Comparison of ENCODE assay signal across 19 mouse cellular contexts in genomic region chr14:20725660-20726339, GRCm38 (mm10). TPM values are rescaled to one million over a fixed set of nuclear protein-coding genes. Genes with fewer than 3 reads are reported as not detected.
DNase-seq lines count a peak whose midpoint lies in the region; ATAC-seq lines count a peak whose summit lies in the region.
"Had no signal": no experiment of that assay in that cellular context is flagged by ENCODE, and none has a peak within 500 bp of the region (broad histone marks: within the 10 kb centered on the region; RNA-seq: fewer than 3 reads in every experiment).

No protein-coding gene starts in this region.

- H3K9me3 ChIP-seq in heart, embryonic 12.5 days (replicated peaks), result no peaks in the 10 kb centered on the region
- H3K9me3 ChIP-seq in megakaryocyte, embryonic 14.5 days, result no peaks in the 10 kb centered on the region
- H3K9me3 ChIP-seq in stomach, embryonic 16.5 days (replicated peaks; ENCODE audit: control insufficient read depth, low read length), result no peaks in the 10 kb centered on the region
- H3K9me3 ChIP-seq: forebrain, embryonic 15.5 days; limb, embryonic 13.5 days; midbrain, embryonic 15.5 days had no signal

- peak overlapping the region; percentile 64 for H3K27ac ChIP-seq in heart, embryonic 12.5 days (ENCODE audit: poor library complexity, severe bottlenecking)
- peak overlapping the region; percentile 46; the same call in 1 of the 2 replicates for H3K27ac ChIP-seq in stomach, embryonic 16.5 days (ENCODE audit: low read length)
- H3K27ac ChIP-seq: forebrain, embryonic 15.5 days; hindbrain, embryonic 14.5 days; limb, embryonic 13.5 days; midbrain, embryonic 15.5 days had no signal

- no peak overlapping the region for H3K4me3 ChIP-seq in heart, embryonic 12.5 days
- peak overlapping the region; percentile 40 for H3K4me3 ChIP-seq in megakaryocyte, embryonic 14.5 days (replicated peaks)
- no peak overlapping the region for H3K4me3 ChIP-seq in stomach, embryonic 16.5 days (replicated peaks; ENCODE audit: low read length)
- H3K4me3 ChIP-seq: forebrain, embryonic 15.5 days; limb, embryonic 13.5 days; midbrain, embryonic 15.5 days had no signal

- H3K4me2 ChIP-seq in heart, embryonic 12.5 days, result peak overlapping the region; percentile 24
- no peak overlapping the region for H3K4me2 ChIP-seq in stomach, embryonic 16.5 days (ENCODE audit: low read depth, low read length)
- H3K4me2 ChIP-seq: forebrain, embryonic 15.5 days; hindbrain, embryonic 14.5 days; limb, embryonic 13.5 days; midbrain, embryonic 15.5 days had no signal

- H3K9ac ChIP-seq in heart, embryonic 12.5 days, result peak overlapping the region; percentile 11
- no peak overlapping the region; the same call in 1 of the 2 replicates for H3K9ac ChIP-seq in stomach, embryonic 16.5 days (ENCODE audit: low read length)
- H3K9ac ChIP-seq: forebrain, embryonic 15.5 days; hindbrain, embryonic 14.5 days; limb, embryonic 13.5 days; midbrain, embryonic 15.5 days had no signal

- WGBS in heart, embryonic 12.5 days, result 27% methylated on average over 6 of the region's 6 CpGs
- WGBS in stomach, embryonic 16.5 days, result 66% methylated on average over 6 of the region's 6 CpGs

- H3K4me1 ChIP-seq in heart, embryonic 12.5 days (replicated peaks), result peaks cover 14% of the 10 kb centered on the region
- peaks cover 36% of the 10 kb centered on the region for H3K4me1 ChIP-seq in megakaryocyte, embryonic 14.5 days
- H3K4me1 ChIP-seq in stomach, embryonic 16.5 days (ENCODE audit: control insufficient read depth, insufficient read depth, low read length), result no peaks in the 10 kb centered on the region
- H3K4me1 ChIP-seq: forebrain, embryonic 15.5 days; limb, embryonic 13.5 days; midbrain, embryonic 15.5 days had no signal

- no peaks in the 10 kb centered on the region for H3K27me3 ChIP-seq in heart, embryonic 12.5 days (replicated peaks)
- H3K27me3 ChIP-seq in megakaryocyte, embryonic 14.5 days (replicated peaks), result no peaks in the 10 kb centered on the region
- no peaks in the 10 kb centered on the region for H3K27me3 ChIP-seq in stomach, embryonic 16.5 days (ENCODE audit: control insufficient read depth, insufficient read depth, low read length)
- H3K27me3 ChIP-seq: forebrain, embryonic 15.5 days; limb, embryonic 13.5 days; midbrain, embryonic 15.5 days had no signal

- ATAC-seq in heart, embryonic 12.5 days (ENCODE audit: insufficient number of reproducible peaks, low FRiP score), result no peak
- no peak for ATAC-seq in megakaryocyte, adult 5-6 weeks (ENCODE audit: poor library complexity, severe bottlenecking)
- 0 out of 2 replicates have a peak, but pooled peaks have one; percentile 26 for ATAC-seq in stomach, embryonic 16.5 days (ENCODE audit: insufficient read depth, low FRiP score)
- ATAC-seq: forebrain, embryonic 15.5 days; lung, postnatal 0 days; midbrain, embryonic 15.5 days had no signal

- H3K36me3 ChIP-seq in heart, embryonic 12.5 days, result peaks cover 94% of the 10 kb centered on the region
- peaks cover 97% of the 10 kb centered on the region for H3K36me3 ChIP-seq in megakaryocyte, embryonic 14.5 days (replicated peaks; ENCODE audit: low read length)
- peaks cover 36% of the 10 kb centered on the region for H3K36me3 ChIP-seq in stomach, embryonic 16.5 days (ENCODE audit: control insufficient read depth, insufficient read depth, low read length)

- DNase-seq in heart, adult 11 months, result no peak
- peak; percentile 61 for DNase-seq in liver
- no peak for DNase-seq in left cerebral cortex, adult 18-20 months (ENCODE audit: low spot score in 2 of 2)
- DNase-seq in neural tube, embryonic 10.5 days (ENCODE audit: extremely low spot score, low spot score), result no peak
- DNase-seq: B cell, adult 2 months; embryo, embryonic 11 days; kidney, adult 18-20 months; kidney, postnatal 25 days; layer of hippocampus, adult 9-11 months; right cerebral cortex, adult 18-20 months had no signal

RNA-seq across cellular contexts. Expression of gene Ndst2, which starts 8.6 kb away (rescaled TPM):
- polyA plus RNA-seq in heart, embryonic 12.5 days (2016; fragmentation: Nextera tagmentation; extraction: Ambion mirVana), result 17.9 and 18.8 TPM in 2 replicates
- polyA plus RNA-seq in megakaryocyte, embryonic 14.5 days (2012; ENCODE audit: insufficient read depth, low replicate concordance), result 4.0 and 4.1 TPM in 2 replicates
- 55.7 and 60.3 TPM in 2 replicates for total RNA-seq in megakaryocyte, adult 5-6 weeks (2015)
- 14.0 and 19.5 TPM in 2 replicates for total RNA-seq in megakaryocyte, adult 5-6 weeks (2017)
- 23.7 and 24.4 TPM in 2 replicates for polyA plus RNA-seq in stomach, embryonic 16.5 days (2015; fragmentation: Nextera tagmentation; extraction: Ambion mirVana)
- 10 to 100 TPM; 16.4 to 16.8 TPM for total RNA-seq in left cerebral cortex, adult 18-20 months (2021)

RNA-seq across cellular contexts. Expression of gene Zswim8, which starts 18.4 kb away (rescaled TPM):
- 32.4 and 34.0 TPM in 2 replicates for polyA plus RNA-seq in heart, embryonic 12.5 days (2016; fragmentation: Nextera tagmentation; extraction: Ambion mirVana)
- polyA plus RNA-seq in megakaryocyte, embryonic 14.5 days (2012; ENCODE audit: insufficient read depth, low replicate concordance), result 73.4 and 150 TPM in 2 replicates
- total RNA-seq in megakaryocyte, adult 5-6 weeks (2015), result 33.2 and 39.3 TPM in 2 replicates
- 26.5 and 33.3 TPM in 2 replicates for total RNA-seq in megakaryocyte, adult 5-6 weeks (2017)
- 23.2 and 26.8 TPM in 2 replicates for polyA plus RNA-seq in stomach, embryonic 16.5 days (2015; fragmentation: Nextera tagmentation; extraction: Ambion mirVana)
- total RNA-seq in left cerebral cortex, adult 18-20 months (2021), result 100 to 1,000 TPM; 151 to 155 TPM

RNA-seq across cellular contexts. Expression of gene Chchd1, which starts 23.0 kb away (rescaled TPM):
- polyA plus RNA-seq in heart, embryonic 12.5 days (2016; fragmentation: Nextera tagmentation; extraction: Ambion mirVana), result 232 and 236 TPM in 2 replicates
- 4.5 and 7.2 TPM in 2 replicates for polyA plus RNA-seq in megakaryocyte, embryonic 14.5 days (2012; ENCODE audit: insufficient read depth, low replicate concordance)
- total RNA-seq in megakaryocyte, adult 5-6 weeks (2015), result 94.2 and 107 TPM in 2 replicates
- 86.5 and 86.8 TPM in 2 replicates for total RNA-seq in megakaryocyte, adult 5-6 weeks (2017)
- 149 and 187 TPM in 2 replicates for polyA plus RNA-seq in stomach, embryonic 16.5 days (2015; fragmentation: Nextera tagmentation; extraction: Ambion mirVana)
- total RNA-seq in left cerebral cortex, adult 18-20 months (2021), result 10 to 100 TPM; 47.0 to 55.4 TPM

RNA-seq across cellular contexts. Expression of gene Fut11, which starts 31.0 kb away (rescaled TPM):
- 20.4 and 21.2 TPM in 2 replicates for polyA plus RNA-seq in heart, embryonic 12.5 days (2016; fragmentation: Nextera tagmentation; extraction: Ambion mirVana)
- polyA plus RNA-seq in megakaryocyte, embryonic 14.5 days (2012; ENCODE audit: insufficient read depth, low replicate concordance), result 8.5 and 13.9 TPM in 2 replicates
- total RNA-seq in megakaryocyte, adult 5-6 weeks (2015), result 9.1 and 12.5 TPM in 2 replicates
- 4.9 and 6.5 TPM in 2 replicates for total RNA-seq in megakaryocyte, adult 5-6 weeks (2017)
- 18.3 and 19.3 TPM in 2 replicates for polyA plus RNA-seq in stomach, embryonic 16.5 days (2015; fragmentation: Nextera tagmentation; extraction: Ambion mirVana)
- 10 to 100 TPM; 17.2 to 18.0 TPM for total RNA-seq in left cerebral cortex, adult 18-20 months (2021)

RNA-seq across cellular contexts. Expression of gene Sec24c, which starts 51.7 kb away (rescaled TPM):
- 93.4 and 97.4 TPM in 2 replicates for polyA plus RNA-seq in heart, embryonic 12.5 days (2016; fragmentation: Nextera tagmentation; extraction: Ambion mirVana)
- polyA plus RNA-seq in megakaryocyte, embryonic 14.5 days (2012; ENCODE audit: insufficient read depth, low replicate concordance), result 49.1 and 52.5 TPM in 2 replicates
- total RNA-seq in megakaryocyte, adult 5-6 weeks (2015), result 34.2 and 48.4 TPM in 2 replicates
- total RNA-seq in megakaryocyte, adult 5-6 weeks (2017), result 69.7 and 90.0 TPM in 2 replicates
- 90.5 and 110 TPM in 2 replicates for polyA plus RNA-seq in stomach, embryonic 16.5 days (2015; fragmentation: Nextera tagmentation; extraction: Ambion mirVana)
- total RNA-seq in left cerebral cortex, adult 18-20 months (2021), result 100 to 1,000 TPM; 102 to 110 TPM

Comparison
In these comparisons a context has a peak if more than half of its experiments do, and no peak if none do; other contexts are left out.
1. RNA of gene Chchd1, which starts 23.0 kb away (polyA plus RNA-seq): 232 to 236 TPM in heart, embryonic 12.5 days and 149 to 187 TPM in stomach, embryonic 16.5 days; 4.5 to 7.2 TPM in megakaryocyte, embryonic 14.5 days; every median in the first group is over 10 times any median in the second.